Mouse (Mus musculus) liver, embryonic 18 days (tissue): ENCODE measurements around the gene AI467606. TPM values are rescaled to one million over a fixed set of nuclear protein-coding genes. Genes with fewer than 3 reads are reported as not detected.

Source experiments
- polyA plus RNA-seq: library from polyadenylated mRNA; depleted of rRNA; stranded (reverse); fragments of >200 nt; gene quantifications from 2 replicates; pipeline ENCODE4 v1.2.3, GENCODE M21; 2012; rRNA removed

The AI467606 gene
- polyA plus RNA-seq, result 7.9 and 8.3 TPM in 2 replicates

DNA sequence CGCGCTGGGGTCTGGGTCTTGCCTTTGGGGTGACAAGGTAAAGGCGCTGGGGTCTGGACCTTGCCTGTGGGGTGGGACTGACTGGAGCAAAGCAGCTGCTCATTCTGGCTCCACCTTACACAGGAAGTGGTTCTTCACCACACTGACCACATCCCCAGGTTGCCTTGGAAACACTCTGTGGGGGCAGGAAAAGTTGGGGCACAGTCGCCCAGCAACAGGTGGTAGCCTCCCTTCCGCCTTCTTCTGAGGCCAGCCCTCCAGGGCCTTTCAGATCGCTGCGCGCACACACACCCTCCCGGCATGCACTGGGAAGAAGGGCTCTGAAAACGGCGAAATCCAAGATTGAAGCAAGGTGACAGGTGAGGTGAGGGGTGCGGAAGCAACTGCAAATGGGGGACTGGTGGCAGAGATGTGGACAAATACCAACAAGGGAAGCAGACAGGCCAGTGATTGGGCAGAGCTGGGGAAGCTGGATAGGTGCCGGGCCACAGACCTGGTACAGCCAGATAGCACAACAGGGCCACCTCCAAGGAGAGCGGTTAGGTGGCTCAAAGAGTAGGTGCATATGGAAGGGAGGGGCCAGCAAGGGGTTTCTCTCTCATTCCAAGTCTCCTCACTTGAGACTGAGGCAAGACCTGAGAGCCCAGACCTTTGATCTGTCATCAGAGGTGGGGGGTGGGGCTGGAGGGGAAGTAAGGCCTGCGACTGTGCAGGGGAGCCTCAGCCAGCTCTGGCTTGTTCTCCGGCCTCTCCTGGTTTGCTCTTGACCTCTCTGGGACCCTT lies at the start of gene AI467606:
Gene AI467606, plus strand, starts transcription at position 246 of the 783 bp plus-strand sequence.

DNA sequence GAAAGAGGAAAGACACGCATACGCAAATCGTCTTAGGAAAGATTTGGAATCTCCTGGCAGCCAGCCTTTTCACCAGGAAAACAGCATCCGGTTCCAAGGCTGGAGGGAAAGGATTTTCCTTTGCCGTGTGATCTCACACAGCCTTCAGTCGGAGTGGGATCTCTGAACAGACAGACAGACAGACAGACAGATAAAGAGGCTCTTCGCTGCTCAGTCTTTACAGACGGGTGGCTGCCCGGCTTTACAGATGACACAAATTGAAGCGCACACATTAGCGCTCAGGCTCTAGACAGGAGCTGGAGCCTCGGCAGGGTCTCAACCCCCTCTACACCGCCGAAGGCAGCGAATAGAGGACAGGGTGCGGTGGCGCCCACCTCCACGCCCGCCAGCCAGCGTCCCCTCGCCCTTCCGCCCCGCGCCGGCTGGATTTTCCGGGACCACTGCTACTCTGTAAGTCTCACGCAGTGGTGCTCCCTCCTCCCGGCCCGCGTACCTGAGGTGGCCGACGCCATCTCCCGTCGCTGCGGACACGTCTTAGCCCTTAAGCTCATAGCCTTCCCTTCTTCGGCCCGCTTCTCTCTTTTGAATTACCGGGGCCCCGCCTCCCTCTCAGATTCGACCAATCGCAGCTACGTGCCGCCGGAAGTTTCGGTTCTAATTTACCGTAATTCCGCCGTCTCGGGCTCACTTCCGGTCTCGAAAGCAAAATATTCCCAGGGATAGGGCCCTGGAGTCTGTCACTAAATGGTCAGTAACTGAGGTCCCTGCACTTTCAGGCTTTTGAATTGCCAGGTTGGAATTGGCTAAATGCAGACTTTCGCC lies 49.1 kb upstream of the AI467606 start, which contains the start of gene Kif22:
Gene Kif22, minus strand, starts transcription at position 621 of the 822 bp plus-strand sequence.

DNA sequence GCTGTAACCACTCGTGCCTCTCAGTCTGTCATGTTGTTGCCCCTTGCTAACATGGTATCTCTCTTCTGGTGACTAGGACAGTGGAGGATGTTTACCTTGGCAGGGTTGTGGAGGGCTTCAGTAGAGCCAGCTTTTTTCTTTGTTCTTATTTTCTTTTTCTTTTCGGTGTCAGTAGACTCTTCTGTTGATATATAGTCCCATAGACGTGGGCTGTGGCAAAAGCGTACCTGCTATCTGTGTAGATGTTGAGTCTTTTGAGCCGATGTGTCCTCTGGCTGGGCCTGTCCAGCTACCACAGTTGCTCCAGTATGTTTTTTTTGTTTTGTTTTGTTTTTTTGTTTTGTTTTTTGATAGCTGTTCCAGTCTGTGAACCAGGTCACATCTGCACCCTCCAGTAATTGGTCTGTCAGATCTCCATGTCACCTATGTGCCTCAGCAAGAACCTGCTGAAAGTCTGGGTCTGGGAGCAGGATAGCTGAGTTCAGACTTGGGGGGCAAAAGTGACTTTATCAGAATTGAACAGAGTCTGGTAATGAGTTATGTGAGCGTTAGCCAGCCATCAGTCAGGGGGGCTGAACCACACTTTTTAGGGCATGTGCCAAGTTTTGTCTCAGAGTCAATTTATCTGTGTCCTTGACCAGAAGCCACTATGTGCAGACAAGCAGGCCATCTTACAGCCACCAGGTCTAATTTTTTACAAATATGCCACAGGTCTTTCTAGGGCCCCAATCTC lies 3.7 kb upstream of the AI467606 start, which contains the start of gene Zg16:
Gene Zg16, minus strand, starts transcription at position 51 of the 733 bp plus-strand sequence.

DNA sequence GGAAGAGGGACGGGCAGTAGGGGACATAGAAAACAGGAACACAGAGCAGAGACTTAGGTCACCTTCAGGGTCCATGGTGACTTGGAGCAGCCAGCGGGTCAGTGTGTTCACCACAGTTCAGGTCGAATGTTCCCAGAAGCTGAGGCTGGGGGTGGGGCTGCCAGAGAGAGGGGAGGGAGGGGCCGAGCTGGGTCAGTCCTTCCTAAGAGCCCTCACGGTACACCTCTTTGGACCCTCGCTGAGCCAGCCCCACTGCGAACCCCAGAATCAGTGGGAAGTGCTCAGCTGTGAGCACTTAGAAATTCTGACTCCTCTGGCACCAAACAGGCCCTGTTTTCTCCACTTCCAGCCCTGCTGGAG lies 30.7 kb downstream of the AI467606 start, which contains the start of gene Qprt:
Gene Qprt, minus strand, starts transcription at position 316 of the 360 bp plus-strand sequence.

DNA sequence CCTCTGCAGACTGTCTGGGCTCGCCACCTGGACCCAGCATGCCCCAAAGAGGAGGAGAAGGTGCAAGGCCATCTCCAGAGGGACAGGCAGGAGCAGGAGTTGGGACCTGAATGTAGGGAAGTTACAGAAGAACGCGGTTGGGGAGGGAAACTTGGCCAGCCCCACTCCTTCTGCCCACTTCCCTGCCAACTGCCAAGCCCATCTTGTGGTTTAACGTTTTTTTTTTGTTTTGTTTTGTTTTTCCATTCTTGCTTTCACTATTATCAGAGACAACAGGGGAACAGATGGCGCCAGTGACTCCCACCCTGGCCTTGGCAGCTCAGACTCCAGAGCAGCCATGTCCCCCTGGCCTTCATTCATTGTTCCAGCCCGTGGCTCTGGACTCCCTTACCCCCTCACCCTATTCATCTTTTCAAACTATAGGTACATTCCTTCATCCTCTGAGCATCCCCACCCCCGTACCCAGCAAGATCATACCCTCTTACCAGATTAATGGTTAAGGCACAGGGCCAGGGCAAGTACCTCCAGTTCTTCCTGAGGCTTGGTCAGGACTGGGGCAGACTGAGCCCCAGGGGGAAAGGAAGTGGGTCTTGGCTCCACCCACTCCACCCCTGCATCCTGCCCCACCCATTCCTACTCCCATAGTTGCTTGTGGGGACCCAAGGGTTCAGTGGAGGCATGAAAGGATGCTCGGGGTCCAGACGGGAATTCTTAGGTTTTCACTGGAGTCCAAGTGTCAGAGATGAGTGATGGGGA lies 46.3 kb downstream of the AI467606 start, which contains the start of gene Spn:
Gene Spn, minus strand, starts transcription at position 562 of the 756 bp plus-strand sequence.

Other genes starting within 250 kb of the AI467606 start
- 0.04 TPM in 1 of 2 replicates, not detected in the other for gene Doc2a, start 243.9 kb upstream of the AI467606 start, polyA plus RNA-seq
- 17.7 and 24.2 TPM in 2 replicates for gene Hirip3, start 229.4 kb upstream of the AI467606 start, polyA plus RNA-seq
- 14.5 and 14.8 TPM in 2 replicates for gene Ino80e, start 229.0 kb upstream of the AI467606 start, polyA plus RNA-seq
- 18.4 and 21.2 TPM in 2 replicates for gene Taok2, start 206.7 kb upstream of the AI467606 start, polyA plus RNA-seq
- 28.3 and 30.3 TPM in 2 replicates for gene Tmem219, start 168.4 kb upstream of the AI467606 start, polyA plus RNA-seq
- gene Kctd13, start 162.5 kb upstream of the AI467606 start, polyA plus RNA-seq, result 3.4 and 4.0 TPM in 2 replicates
- gene Asphd1, start 141.8 kb upstream of the AI467606 start, polyA plus RNA-seq, result 0.02 TPM in 1 of 2 replicates, not detected in the other
- 0.23 and 0.40 TPM in 2 replicates for gene Sez6l2, start 140.8 kb upstream of the AI467606 start, polyA plus RNA-seq
- gene Cdipt, start 115.4 kb upstream of the AI467606 start, polyA plus RNA-seq, result 38.9 and 41.3 TPM in 2 replicates
- 0.34 and 0.47 TPM in 2 replicates for gene Cdiptos, start 115.3 kb upstream of the AI467606 start, polyA plus RNA-seq
- 7.8 and 7.9 TPM in 2 replicates for gene Mvp, start 76.7 kb upstream of the AI467606 start, polyA plus RNA-seq
- gene Pagr1b, start 74.9 kb upstream of the AI467606 start, polyA plus RNA-seq, result 0.34 and 0.50 TPM in 2 replicates
- 4.9 and 5.2 TPM in 2 replicates for gene Pagr1a, start 74.0 kb upstream of the AI467606 start, polyA plus RNA-seq
- 13.2 and 14.1 TPM in 2 replicates for gene Gm42742, start 70.3 kb upstream of the AI467606 start, polyA plus RNA-seq
- 0.04 and 0.45 TPM in 2 replicates for gene Prrt2, start 70.1 kb upstream of the AI467606 start, polyA plus RNA-seq
- 55.9 and 64.1 TPM in 2 replicates for gene Maz, start 64.3 kb upstream of the AI467606 start, polyA plus RNA-seq
- gene Kif22, start 48.9 kb upstream of the AI467606 start, polyA plus RNA-seq, result 28.1 and 30.9 TPM in 2 replicates
- 0.16 and 0.40 TPM in 2 replicates for gene Zg16, start 4.0 kb upstream of the AI467606 start, polyA plus RNA-seq
- gene Qprt, start 30.9 kb downstream of the AI467606 start, polyA plus RNA-seq, result 117 and 124 TPM in 2 replicates
- gene Spn, start 46.5 kb downstream of the AI467606 start, polyA plus RNA-seq, result 6.8 and 8.5 TPM in 2 replicates
- gene Cd2bp2, start 104.7 kb downstream of the AI467606 start, polyA plus RNA-seq, result 20.8 and 22.2 TPM in 2 replicates
- 11.9 and 12.6 TPM in 2 replicates for gene Tbc1d10b, start 117.1 kb downstream of the AI467606 start, polyA plus RNA-seq
- 8.3 and 12.1 TPM in 2 replicates for gene Mylpf, start 117.5 kb downstream of the AI467606 start, polyA plus RNA-seq
- gene Zfp553, start 141.7 kb downstream of the AI467606 start, polyA plus RNA-seq, result 2.8 and 2.9 TPM in 2 replicates
- 21.1 and 21.7 TPM in 2 replicates for gene Sept1, start 141.8 kb downstream of the AI467606 start, polyA plus RNA-seq
- gene Zfp771, start 152.9 kb downstream of the AI467606 start, polyA plus RNA-seq, result 20.6 and 24.9 TPM in 2 replicates
- gene Dctpp1, start 169.3 kb downstream of the AI467606 start, polyA plus RNA-seq, result 52.9 and 73.0 TPM in 2 replicates
- gene Sephs2, start 182.7 kb downstream of the AI467606 start, polyA plus RNA-seq, result 153 and 165 TPM in 2 replicates
- gene Itgal, start 204.9 kb downstream of the AI467606 start, polyA plus RNA-seq, result 9.1 and 10.0 TPM in 2 replicates